Mouse (Mus musculus) stomach, embryonic 14.5 days (tissue): ENCODE data around the gene Pdss2. TPM values are rescaled to one million over a fixed set of nuclear protein-coding genes. Genes with fewer than 3 reads are reported as not detected.

Experiments used
- ATAC-seq: fragments of 200-750 bp; cut with Nextera tagmentation; 2 replicates; pipeline ENCODE4 v1.8.0; 2017; ENCODE audit warnings: low read depth, moderate TSS enrichment; ENCODE audit not compliant: insufficient number of reproducible peaks, insufficient read depth, low FRiP score
- H3K27ac ChIP-seq: fragments of 300-500 bp; sonication (generic); 2 replicates; pipeline ENCODE4 v1.5.1; 2014; ENCODE audit warnings: mild to moderate bottlenecking, low read length, moderate library complexity, mixed read lengths
- H3K27me3 ChIP-seq: fragments of 300-500 bp; sonication (generic); 2 replicates; pipeline ENCODE4 v1.6.1; 2014; ENCODE audit warnings: low read length, control low read depth, mixed read lengths; ENCODE audit not compliant: control insufficient read depth, insufficient read depth
- H3K36me3 ChIP-seq: fragments of 300-500 bp; sonication (generic); 2 replicates; pipeline ENCODE4 v1.6.1; 2014; ENCODE audit warnings: mild to moderate bottlenecking, control low read depth, low read length, moderate library complexity, mixed read lengths; ENCODE audit not compliant: control insufficient read depth, insufficient read depth
- H3K4me1 ChIP-seq: fragments of 300-500 bp; sonication (generic); 2 replicates; pipeline ENCODE4 v1.6.1; 2014; ENCODE audit warnings: low read length, control low read depth, mixed read lengths; ENCODE audit not compliant: control insufficient read depth, insufficient read depth
- H3K4me2 ChIP-seq: fragments of 300-500 bp; sonication (generic); replicated peaks from 2 replicates; pipeline ENCODE4 v1.6.1; 2014; ENCODE audit warnings: low read depth, low read length, control low read depth
- H3K4me3 ChIP-seq: fragments of 300-500 bp; sonication (generic); 2 replicates; pipeline ENCODE4 v1.5.1; 2014; ENCODE audit warnings: low read depth, low read length, control low read depth
- H3K9ac ChIP-seq: fragments of 300-500 bp; sonication (generic); replicated peaks from 2 replicates; pipeline ENCODE4 v1.6.1; 2014; ENCODE audit warnings: low read depth, mild to moderate bottlenecking, control low read depth, low read length, moderate library complexity, mixed read lengths
- H3K9me3 ChIP-seq: fragments of 300-500 bp; sonication (generic); 2 replicates; pipeline ENCODE4 v1.6.1; 2016; ENCODE audit warnings: low read depth, low read length, control low read depth; ENCODE audit not compliant: control insufficient read depth
- WGBS: fragments of 180-500 bp; shearing (Covaris S2); extraction: QIAGEN DNeasy Blood & Tissue Kit; methylation state at CpG from one replicate; pipeline ENCODE4 v1.1.7; 2014; 5-methylcytosine and 5-hydroxymethylcytosine counted together
- polyA plus RNA-seq: library from polyadenylated mRNA; unstranded; fragments of >200 nt; fragmentation: Nextera tagmentation; extraction: Ambion mirVana; gene quantifications from 2 replicates; pipeline ENCODE4 v1.2.1, GENCODE M21; 2014

Gene Pdss2
- polyA plus RNA-seq = 13.1 TPM in 2 replicates

DNA sequence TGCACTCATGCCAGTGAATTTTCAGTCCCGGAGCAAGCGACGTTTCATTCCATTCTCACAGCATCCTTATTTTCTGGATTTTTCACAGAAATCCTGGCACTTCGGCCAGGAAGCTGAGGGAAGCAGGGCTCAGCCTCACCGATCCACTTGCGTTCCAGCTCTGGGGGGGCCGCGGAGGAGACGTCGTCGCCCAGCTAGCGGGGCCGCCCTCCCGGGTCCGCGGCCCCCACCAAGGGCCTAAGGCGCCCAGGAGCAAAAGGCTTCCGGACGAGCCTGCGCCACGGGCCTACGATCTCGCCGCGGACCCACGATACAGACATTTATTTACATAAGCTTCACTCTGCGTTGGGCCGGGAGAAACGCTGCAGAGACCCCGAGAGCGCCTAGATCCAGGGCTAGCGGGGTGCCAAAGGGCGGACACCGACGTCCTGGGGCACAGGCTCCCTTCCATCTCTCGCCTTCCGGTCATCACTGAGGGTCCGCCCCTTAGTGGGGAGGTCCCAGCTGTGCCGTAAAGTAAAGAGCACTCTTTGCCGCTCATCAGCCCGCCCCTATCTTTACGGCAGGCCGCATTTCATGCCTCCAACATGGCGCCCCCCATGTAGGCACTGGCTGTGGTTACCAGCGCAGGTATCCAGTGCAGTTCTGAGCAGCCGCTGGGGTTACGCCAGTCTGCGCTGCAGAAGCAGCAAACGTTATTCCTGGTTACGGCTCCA is at the start of gene Pdss2:
Pdss2 (plus strand) TSS at position 577 of the 716 bp plus-strand sequence.
- under 1% methylated on average over 50 of the region's 50 CpGs for WGBS
- H3K27me3 ChIP-seq = no peaks in the 10 kb centered on the region
- no peaks in the 10 kb centered on the region for H3K4me1 ChIP-seq
- peak; percentile 97 for ATAC-seq
- H3K4me2 ChIP-seq = peak within 1 kb of the TSS; percentile 80
- peak within 1 kb of the TSS; percentile 82 for H3K9ac ChIP-seq
- peak within 1 kb of the TSS; percentile 92 for H3K4me3 ChIP-seq
- H3K9me3 ChIP-seq = no peaks in the 10 kb centered on the region
- H3K36me3 ChIP-seq = no peaks in the 10 kb centered on the region
- H3K27ac ChIP-seq = peak within 1 kb of the TSS; percentile 89

DNA sequence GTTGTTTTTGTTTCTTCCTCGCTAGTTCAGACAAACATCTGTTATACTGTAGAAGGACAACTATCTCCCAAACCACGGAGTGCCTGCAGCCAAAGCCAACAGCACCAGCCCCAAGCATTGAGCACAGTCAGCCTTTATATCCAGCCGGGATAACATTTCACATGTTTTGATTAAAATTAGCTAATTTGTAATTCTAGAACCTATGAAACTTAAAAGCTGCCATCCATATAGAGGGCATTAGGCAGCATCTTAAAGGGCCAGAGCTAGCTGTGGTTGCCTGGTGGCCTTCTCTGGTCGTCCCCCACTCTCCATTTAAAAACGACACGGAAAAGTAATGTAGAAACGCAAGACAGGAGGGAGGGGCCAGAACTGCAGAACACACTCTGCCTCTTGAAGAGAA is 49.2 kb upstream of the Pdss2 start:
- Histone ChIP-seq H3K9me3 (no peaks in the 10 kb centered on the region), H3K27ac (no peak overlapping the region), H3K27me3 (peaks cover 5% of the 10 kb centered on the region; the same call in 1 of the 2 replicates), H3K4me3 (peak overlapping the region; percentile 68; the same call in 1 of the 2 replicates), H3K4me1 (peaks cover 9% of the 10 kb centered on the region; the same call in 1 of the 2 replicates), H3K9ac (no peak overlapping the region), H3K36me3 (no peaks in the 10 kb centered on the region), H3K4me2 (peak overlapping the region; percentile 91)
- 8% methylated on average over 7 of the region's 7 CpGs for WGBS
- ATAC-seq = no peak

GRCm38 (mm10) chr10:43172554-43172953 is 48.7 kb upstream of the Pdss2 start:
- no peak for ATAC-seq
- no peak overlapping the region for H3K9ac ChIP-seq
- H3K4me2 ChIP-seq = peak overlapping the region; percentile 91
- H3K27ac ChIP-seq = no peak overlapping the region
- no peaks in the 10 kb centered on the region for H3K9me3 ChIP-seq
- H3K27me3 ChIP-seq = peaks cover 7% of the 10 kb centered on the region; the same call in 1 of the 2 replicates
- WGBS = 10% methylated on average over 8 of the region's 8 CpGs
- H3K4me3 ChIP-seq = peak overlapping the region; percentile 68
- H3K36me3 ChIP-seq = no peaks in the 10 kb centered on the region
- peaks cover 9% of the 10 kb centered on the region; the same call in 1 of the 2 replicates for H3K4me1 ChIP-seq

GRCm38 (mm10) chr10:43173141-43173827 is 48.0 kb upstream of the Pdss2 start:
- Histone ChIP-seq H3K4me1 (peaks cover 9% of the 10 kb centered on the region; the same call in 1 of the 2 replicates), H3K27me3 (peaks cover 7% of the 10 kb centered on the region), H3K9ac (peak overlapping the region; percentile 50), H3K9me3 (no peaks in the 10 kb centered on the region), H3K4me3 (peak overlapping the region; percentile 68), H3K27ac (no peak overlapping the region), H3K36me3 (no peaks in the 10 kb centered on the region), H3K4me2 (peak overlapping the region; percentile 91)
- WGBS = under 1% methylated on average over 52 of the region's 53 CpGs
- ATAC-seq = peak; percentile 30; the same call in 1 of the 2 replicates

DNA sequence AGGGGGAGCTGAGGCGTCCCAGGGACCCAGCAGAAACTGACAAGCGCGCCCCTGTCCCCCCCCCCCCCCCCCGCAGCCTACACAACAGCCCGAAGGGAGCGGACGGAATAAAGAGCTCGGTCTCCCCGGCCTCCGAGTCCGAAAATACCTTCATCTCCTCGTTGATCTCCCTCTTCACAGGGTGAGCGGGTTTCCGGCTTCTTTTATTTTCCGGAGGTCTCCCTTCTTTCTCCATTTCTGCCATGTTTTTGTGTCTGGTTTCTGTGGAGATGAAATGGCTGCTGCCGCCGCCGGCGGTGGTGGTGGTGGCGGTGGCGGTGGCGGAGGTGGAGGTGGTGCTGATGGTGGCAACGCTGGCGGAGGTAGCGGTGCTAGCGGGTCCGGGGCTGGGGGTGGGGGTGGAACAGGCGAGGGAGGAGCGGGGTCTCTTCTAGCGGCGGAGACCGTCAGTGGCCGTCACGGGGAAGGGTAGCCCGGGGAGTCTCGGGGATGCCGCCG is 47.4 kb upstream of the Pdss2 start:
- H3K36me3 ChIP-seq = no peaks in the 10 kb centered on the region
- H3K9ac ChIP-seq = peak overlapping the region; percentile 50
- H3K9me3 ChIP-seq = no peaks in the 10 kb centered on the region
- ATAC-seq = peak; percentile 39; the same call in 1 of the 2 replicates
- under 1% methylated on average over 35 of the region's 38 CpGs for WGBS
- peaks cover 9% of the 10 kb centered on the region; the same call in 1 of the 2 replicates for H3K4me1 ChIP-seq
- 0 out of 2 replicates have a peak overlapping the region, but pooled peaks have one; percentile 39 for H3K27ac ChIP-seq
- H3K4me2 ChIP-seq = peak overlapping the region; percentile 91
- peaks cover 7% of the 10 kb centered on the region for H3K27me3 ChIP-seq
- peak overlapping the region; percentile 68 for H3K4me3 ChIP-seq

DNA sequence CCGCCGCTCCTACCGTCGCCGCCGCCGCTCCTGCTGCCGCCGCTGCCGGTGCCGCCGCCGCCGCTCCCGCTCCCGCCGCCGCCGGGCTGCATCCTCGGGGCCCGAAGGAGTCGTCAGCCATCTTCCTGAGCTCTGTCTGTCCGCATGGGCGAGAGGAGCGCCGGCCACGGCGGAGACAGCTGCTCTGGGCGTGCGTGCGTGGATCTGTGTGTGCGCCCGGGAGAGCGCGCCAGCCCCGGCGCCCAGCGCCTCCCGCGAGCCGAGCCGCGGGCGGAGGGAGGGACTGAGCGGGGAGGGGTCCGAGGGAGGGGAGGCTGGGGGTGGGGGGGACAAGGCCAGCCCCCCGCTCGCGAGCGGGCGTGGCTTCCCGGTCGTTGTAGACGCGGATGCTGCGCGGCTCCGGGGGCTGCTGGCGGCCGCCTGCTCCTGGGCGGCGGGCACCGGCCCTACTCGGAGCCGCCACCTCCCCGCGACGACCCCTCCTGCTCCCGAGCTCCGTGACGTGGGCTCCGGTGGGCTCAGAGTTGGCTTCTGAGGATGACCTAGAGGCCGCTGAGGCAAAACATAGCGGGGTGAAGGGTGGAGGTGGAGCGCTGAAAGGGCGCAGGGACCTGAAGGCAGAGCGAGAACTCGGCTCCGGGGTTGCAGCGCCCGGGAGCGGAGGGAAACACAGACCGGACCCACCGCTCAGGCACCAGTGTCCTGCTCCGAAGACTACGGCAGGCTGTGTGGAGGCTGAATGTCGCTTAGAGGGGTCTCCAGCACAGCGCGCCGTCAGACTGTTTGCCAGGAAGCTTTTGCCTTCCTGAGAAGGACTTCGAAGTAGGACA is 46.7 kb upstream of the Pdss2 start, which contains the start of the genes Sobp and 9030612E09Rik:
Sobp (minus strand) TSS at position 205 of the 830 bp plus-strand sequence.
9030612E09Rik (plus strand) TSS at position 379 of the 830 bp plus-strand sequence.
- peak; percentile 68; the same call in 1 of the 2 replicates for ATAC-seq
- under 1% methylated on average over 78 of the region's 91 CpGs for WGBS
- H3K9me3 ChIP-seq = no peaks in the 10 kb centered on the region
- H3K4me3 ChIP-seq = peak within 1 kb of the TSS; percentile 68
- H3K4me2 ChIP-seq = peak within 1 kb of the TSS; percentile 91
- H3K36me3 ChIP-seq = no peaks in the 10 kb centered on the region
- H3K4me1 ChIP-seq = peaks cover 9% of the 10 kb centered on the region; the same call in 1 of the 2 replicates
- H3K9ac ChIP-seq = peak within 1 kb of the TSS; percentile 50
- 0 out of 2 replicates have a peak within 1 kb of the TSS, but pooled peaks have one; percentile 39 for H3K27ac ChIP-seq
- peaks cover 7% of the 10 kb centered on the region for H3K27me3 ChIP-seq

- Histone ChIP-seq H3K27me3 (peaks cover 7% of the 10 kb centered on the region), H3K27ac (no peak overlapping the region), H3K9ac (peak overlapping the region; percentile 50; the same call in 1 of the 2 replicates), H3K4me3 (peak overlapping the region; percentile 68), H3K36me3 (no peaks in the 10 kb centered on the region), H3K4me2 (peak overlapping the region; percentile 91), H3K4me1 (peaks cover 9% of the 10 kb centered on the region; the same call in 1 of the 2 replicates), H3K9me3 (no peaks in the 10 kb centered on the region)
- no peak for ATAC-seq
- WGBS = 1% methylated on average over 18 of the region's 18 CpGs
These were observed 46.1 kb upstream of the Pdss2 start for GRCm38 (mm10) chr10:43175156-43175601.
